Mouse (Mus musculus): ENCODE data around the gene Pxk.

Gene Pxk

GRCm38 (mm10) chr14:8148842-8149241 is 50.8 kb downstream of the Pxk start:
- no peak for DNase-seq

DNA sequence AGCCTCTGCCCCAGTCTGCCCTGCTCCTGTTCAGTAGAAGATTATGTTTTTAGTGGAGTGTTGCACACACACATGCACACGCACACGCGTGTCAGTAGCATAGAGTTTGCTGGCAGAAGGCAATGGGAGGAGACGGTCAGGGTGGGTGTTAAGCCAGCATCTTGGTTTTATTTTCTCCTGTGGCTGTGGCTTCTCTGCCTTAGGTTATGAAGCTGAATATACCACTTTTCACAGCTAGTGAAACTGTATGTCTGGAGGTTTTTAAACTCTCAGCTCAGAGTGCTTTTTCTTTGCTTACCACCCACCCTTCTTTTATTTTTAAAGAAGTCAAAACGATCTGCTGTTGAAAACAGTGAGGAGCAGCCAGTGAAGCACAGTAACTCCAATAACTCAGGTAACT is 53.7 kb downstream of the Pxk start:
- no peak for DNase-seq

DNA sequence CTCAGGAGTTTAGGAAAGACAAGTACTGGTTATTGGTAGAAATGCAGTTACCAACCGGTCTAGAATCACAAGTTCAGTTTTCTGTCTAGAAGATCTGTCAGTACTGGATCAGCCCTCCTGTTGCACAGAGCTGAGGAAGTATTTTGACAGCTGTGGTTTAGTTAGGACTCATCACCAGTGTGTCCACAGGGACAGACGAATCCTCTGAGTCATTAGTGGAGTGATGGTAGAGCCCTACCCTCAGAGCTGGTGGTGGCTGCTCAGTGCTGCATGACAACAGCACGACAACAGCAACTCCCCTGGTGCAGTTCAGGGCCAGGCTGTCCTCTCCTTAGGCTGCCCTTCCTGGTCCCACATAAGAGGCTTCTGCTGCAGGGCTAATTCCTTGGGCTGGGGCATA is 56.1 kb downstream of the Pxk start:
- no peak for DNase-seq

DNA sequence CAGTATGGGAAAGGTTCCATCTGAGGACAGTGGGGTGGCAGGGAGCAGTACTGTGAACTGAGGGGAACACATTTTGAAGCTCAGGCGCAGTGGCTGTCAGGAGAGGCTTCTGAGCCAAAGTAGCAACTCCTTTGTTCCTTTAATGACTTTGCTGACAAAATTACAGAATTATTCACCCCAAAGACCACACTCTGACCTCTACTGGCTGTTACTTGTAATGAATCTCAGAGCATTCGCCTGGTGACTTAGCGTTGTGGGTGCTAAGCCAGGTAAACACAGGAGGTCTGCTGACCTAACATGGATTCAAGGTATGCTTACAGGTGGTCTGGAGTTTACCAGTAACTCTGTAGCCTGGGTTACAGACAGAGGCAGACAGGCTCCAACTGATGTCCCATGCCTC is 58.9 kb downstream of the Pxk start:
- DNase-seq, result peak in 1 of 2 experiments; percentile 26

GRCm38 (mm10) chr14:8158721-8159120 is 60.7 kb downstream of the Pxk start:
- no peak for DNase-seq

GRCm38 (mm10) chr14:8159141-8159540 is 61.1 kb downstream of the Pxk start:
- DNase-seq, result no peak

- peak; percentile 36 to 38 for DNase-seq
These were observed 63.8 kb downstream of the Pxk start for GRCm38 (mm10) chr14:8161777-8162176.

GRCm38 (mm10) chr14:8164463-8164862 is 66.5 kb downstream of the Pxk start:
- DNase-seq, result no peak

DNA sequence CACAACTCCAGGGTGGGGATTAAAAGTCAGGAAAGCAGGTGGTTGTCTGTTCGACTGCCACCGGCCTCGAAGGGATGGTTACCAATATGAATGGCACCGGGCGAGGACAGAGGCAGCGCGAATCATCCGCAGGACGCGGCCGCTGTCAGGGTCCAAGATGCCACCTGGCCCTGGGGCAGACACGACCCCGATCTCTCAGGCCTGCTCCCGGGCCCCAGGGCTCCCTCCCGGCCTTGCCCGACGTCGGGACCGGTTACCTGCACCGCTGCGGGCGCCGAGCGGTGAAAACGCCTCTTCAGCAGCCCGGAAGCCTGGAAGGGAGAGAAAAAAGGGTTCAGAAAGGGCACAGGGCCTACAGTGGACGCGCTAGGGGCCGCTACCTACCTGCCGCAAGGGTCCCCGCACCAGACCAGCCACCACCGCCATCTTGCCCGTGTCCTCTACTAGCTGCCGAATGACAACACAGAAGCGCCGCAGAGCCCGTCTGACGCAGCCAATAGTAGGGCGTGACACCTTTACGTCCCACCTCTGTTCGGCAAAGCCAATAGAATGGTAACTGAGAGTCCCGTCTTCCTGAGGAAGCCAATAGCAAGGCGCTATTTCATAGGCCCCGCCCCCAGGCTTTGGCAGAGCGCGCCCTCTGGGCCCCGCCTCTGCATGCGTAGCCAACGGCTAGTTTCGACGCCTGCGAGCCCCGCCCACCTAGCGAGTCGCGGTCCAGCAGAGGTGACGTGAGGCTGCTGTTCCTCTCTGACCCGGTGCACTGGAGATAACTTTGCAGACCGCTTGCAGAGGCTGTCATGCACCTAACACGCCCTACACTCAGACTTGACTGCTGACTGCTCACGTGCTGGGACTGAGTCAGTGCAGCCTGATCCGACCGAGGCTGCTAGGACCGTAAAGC is 74.7 kb downstream of the Pxk start, which contains the start of gene Pdhb:
Gene Pdhb (minus strand): TSS at position 519 of the 904 bp plus-strand sequence.
- peak; percentile 100 for DNase-seq

DNA sequence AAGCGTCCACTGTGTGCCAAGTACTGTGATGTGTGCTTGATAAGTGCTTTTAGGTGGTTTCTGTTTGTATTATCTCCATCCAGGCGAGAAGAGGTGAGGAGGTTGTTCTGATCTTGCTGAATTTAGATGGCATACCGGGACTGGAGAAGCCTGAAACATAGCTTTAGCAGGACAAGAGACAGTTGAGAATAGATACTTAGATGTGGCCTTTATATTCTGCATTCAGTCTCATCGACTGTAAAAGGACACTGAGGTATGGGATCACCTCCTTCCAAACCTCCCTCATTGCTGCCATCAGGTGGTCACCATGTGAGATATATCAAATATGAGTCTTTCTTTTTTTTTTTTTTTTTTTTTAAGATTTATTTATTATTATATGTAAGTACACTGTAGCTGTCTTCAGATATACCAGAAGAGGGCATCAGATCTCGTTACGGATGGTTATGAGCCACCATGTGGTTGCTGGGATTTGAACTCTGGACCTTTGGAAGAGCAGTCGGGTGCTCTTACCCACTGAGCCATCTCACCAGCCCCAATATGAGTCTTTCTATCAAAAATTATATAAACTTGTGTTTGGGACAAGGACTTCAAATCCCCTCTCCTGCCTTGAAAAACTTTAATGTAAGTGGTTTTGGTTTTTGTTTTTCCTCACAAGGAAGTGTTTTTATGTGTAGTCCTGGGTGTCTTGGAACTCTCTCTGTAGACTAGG is 75.7 kb downstream of the Pxk start:
- peak; percentile 71 for DNase-seq

DNA sequence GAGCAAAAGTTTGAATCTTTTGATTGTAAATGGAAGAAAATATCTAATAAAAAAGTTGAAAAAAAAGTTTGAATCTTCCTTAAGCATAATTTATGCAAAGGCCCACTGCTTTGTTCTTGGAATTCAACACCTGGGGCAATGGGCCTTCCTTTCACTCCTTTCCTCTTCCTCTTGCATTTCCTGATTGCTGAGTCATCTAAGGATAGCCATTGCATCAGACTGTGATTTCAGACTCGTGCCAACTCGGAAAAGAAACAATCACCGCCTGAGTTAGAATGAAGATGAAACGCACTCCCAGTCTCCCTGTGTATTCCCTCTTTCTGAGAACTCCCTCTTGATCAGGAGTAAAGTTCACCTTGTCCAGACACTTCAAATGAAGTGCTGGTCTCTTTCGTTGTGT is 76.6 kb downstream of the Pxk start:
- no peak for DNase-seq

- DNase-seq, result no peak
These were observed 78.2 kb downstream of the Pxk start for GRCm38 (mm10) chr14:8176251-8176650.

DNA sequence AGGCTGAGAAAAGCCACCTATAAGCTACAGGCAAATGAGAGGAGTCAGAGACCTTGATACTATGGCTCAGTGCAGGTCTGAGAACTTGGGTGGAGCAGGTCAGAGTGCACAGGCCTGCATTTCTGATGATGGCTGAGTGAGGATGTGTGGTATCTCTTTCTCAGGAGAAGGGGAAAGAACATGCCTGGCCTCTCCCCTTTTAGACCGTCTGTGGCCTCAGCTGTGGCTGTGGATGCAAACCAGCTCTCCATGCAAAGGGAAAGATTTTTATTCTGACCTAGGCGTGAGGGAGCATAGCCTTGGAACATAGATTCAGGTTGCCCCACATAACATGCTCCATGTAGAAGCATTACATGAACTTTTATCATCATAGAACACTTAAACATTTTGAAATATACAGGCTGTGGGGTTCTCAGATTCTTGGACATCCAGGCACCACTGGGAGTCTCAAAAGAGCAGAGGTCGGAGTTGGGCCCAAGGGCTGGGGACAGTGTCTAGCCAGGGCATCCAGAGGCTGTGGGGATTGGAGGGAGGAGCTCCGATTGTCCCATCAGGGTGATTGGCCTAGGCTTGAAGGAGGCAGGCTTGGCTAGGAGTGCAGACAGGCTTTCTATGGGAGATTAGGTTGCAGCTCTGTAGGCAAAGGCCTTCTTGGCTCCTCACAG is 82.5 kb downstream of the Pxk start:
- no peak for DNase-seq

DNA sequence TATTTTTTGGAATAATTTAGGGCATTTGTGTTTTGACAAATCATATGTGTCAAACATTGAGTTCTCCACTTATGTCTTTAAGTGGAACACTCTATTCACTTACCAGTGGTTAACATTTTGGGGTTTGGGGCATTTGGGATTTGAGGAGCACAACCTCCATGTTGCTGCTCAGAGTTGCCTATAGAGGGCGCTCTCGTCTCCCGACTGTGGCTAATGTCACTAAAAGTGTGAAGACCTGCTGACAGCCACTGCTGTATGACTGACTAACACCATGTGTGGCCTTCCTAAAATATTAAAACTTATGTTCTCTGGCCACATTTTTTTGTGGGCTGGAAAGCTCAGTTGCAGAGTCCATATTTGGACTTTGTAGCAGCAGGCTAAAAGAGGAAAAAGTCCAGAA is 85.3 kb downstream of the Pxk start:
- DNase-seq, result peak in 1 of 2 experiments; percentile 14

DNA sequence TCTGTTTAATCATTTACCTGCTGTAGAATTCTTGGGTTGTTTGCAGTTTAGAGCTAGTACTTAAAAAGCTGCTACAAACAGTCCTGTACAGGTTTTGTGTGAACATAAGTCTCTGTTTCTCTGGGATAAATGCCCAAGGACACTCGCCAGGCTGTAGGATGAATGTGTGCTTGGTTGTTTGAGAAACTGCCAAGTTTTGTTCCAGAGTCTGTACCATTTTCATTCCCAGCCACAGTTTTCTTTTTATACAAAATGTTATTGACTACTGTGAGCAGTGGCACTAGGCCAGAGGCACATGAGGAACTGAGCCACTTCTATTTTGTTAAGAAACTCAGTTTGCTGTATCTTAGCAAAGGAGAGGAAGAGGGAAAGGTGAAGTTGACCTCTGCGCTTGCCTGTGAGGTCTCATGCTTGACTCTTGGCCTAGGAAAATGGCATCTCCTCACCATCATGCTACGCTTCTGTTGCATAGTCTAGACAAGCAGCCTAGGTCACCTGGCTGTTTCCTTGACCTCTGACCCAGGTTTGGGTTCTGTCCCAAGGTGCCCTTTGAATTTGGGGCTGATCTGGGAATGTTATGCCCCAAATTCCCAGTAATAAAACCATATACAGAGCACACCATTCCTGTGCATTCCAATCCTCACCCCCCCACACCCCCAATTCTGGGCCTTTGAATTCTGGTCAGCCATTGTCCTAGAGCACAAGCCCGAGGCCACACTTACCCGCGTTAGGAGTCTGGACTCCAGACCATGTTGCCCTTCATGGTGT is 88.5 kb downstream of the Pxk start:
- no peak for DNase-seq

DNA sequence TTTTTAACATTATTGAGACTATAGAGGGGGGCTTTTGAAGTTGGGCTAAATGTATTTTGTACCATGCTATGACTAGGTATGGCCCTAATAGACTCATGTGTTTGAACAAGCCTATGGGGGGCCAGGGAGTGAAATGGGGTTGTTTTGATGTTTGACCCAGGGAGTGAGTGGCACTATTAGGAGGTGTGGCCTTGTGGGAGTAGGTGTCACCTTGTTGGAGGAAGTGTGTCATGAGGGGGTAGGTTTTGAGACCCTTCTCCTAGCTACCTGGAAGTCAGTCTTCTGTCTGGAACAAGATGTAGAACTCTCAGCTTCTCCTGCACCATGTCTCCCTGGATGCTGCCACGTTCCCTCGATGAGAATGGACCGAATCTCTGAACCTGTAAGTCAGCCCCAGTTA is 92.5 kb downstream of the Pxk start:
- no peak for DNase-seq

- no peak for DNase-seq
These were observed 93.4 kb downstream of the Pxk start for GRCm38 (mm10) chr14:8191331-8191965.

- no peak for DNase-seq
These were observed 94.7 kb downstream of the Pxk start for GRCm38 (mm10) chr14:8192727-8193126.

DNA sequence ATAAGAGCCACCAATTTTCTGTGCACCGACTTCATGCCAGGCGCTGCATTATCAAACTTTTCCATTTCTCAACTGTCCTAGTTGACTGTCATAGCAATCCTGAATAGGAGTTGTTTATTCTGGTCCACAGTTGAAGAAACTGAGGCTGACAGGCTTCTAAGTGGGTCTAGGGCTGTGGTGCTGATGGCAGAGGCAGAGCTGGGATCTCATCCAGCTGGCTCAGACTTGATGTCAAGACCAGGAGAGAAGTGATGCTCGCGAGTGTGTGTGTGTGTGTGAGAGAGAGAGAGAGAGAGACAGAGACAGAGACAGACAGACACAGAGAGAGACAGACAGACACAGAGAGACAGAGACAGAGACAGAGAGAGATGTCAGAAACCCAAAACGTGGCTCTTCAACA is 102.8 kb downstream of the Pxk start:
- DNase-seq, result peak; percentile 34 to 63

GRCm38 (mm10) chr14:8201715-8202114 is 103.7 kb downstream of the Pxk start:
- DNase-seq, result no peak

DNA sequence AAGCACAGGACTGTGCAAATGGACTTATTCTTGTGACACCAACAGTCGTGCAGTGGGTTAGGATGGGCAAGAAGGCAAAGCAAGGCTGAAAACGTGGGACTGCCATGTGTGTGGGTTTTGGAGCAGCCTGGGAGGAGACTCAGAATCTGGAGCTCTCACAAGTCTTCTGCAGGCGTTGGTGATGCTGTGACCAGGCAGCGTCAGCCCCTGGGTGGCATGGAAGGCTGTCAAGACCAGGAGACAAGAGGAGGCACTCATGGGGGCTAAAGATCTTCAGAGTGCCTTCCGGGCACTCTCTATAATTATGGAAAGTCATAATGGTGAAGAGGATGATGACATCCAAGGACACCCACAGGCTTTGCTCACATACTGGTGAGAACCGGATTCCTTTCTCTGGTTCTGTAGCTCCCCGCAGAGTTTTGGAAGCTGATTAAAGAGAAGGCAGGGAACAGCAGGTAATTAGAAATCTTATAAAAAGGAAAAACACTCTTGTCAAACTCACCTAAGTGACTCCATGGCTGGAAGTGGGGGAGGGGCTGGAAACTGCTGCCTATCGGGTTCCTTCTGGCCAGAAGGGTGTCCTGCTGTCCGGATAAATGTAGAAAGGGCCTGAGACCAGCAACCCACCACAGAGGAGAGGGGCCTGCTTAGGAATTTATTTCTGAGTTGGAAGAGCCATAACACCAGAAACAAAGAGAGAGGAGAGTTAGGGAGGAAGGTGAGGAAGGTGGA is 108.3 kb downstream of the Pxk start:
- DNase-seq, result peak; percentile 51 to 60
